Mouse (Mus musculus) adrenal gland, postnatal 10 days (tissue): ENCODE measurements around the gene Slc16a2. TPM values are rescaled to one million over a fixed set of nuclear protein-coding genes. Genes with fewer than 3 reads are reported as not detected.

Source experiments
- DNase-seq: peaks from one replicate; pipeline ENCODE4 v3.0.0; 2021; ENCODE audit warnings: mixed read lengths
- total RNA-seq, 2 experiments: library from RNA; stranded (reverse); gene quantifications; 2 replicates each; pipeline ENCODE4 v1.2.3; 2021

Gene Slc16a2
- total RNA-seq, 2 experiments from 2014 or later: 41.8 to 56.6 TPM

DNA sequence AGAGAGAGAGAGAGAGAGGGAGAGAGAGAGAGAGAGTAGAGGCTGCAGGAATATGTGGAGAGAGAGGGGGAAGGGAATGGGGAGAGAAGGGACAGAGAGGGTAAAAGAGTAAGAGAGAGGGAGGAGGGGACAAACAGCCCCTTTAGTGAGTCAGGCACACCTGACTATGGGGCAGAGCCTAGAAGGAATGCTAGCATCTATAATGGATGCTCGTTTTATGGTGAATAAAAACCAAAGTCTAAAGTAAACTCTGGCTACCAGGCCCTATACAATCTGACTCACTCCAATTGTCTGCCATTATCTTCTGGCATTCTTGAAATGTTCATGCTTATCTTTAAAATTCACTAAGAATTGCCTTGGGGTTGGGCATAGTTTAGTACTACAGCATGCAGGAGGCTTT is 169.7 kb downstream of the Slc16a2 start:
- no peak for DNase-seq

Other genes with a start within 250 kb of the Slc16a2 start
- gene Zcchc13, start 191.4 kb downstream of the Slc16a2 start, total RNA-seq: not detected
- 10 to 100 TPM; 49.3 to 54.0 TPM for gene Rlim, start 159.3 kb upstream of the Slc16a2 start, total RNA-seq